Comparison of ENCODE assay signal across 12 mouse cellular contexts in the genomic region with DNA sequence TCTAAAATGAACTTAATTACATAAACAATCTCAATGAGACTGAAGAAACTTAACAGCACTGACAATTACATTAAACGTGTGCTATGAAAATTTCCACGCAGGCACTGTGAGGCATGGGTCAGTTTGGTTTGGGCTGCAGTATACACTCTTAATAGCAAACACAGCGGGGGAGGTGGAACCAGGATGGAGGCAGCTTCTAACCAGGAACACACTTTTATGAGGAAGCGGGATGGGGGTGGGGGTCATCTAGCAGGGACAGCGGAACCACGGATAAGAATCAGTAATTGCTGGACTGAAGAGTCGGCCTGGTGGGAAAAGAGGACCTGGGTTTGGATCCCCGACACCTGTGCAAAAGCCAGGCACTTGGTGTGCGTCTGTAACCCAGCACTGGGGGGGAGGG.
"Had no signal": no experiment of that assay in that cellular context is flagged by ENCODE, and none has a peak within 500 bp of the region (broad histone marks: within the 10 kb centered on the region; RNA-seq: fewer than 3 reads in every experiment).

No protein-coding gene starts in this region.

- H3K4me3 ChIP-seq: liver, embryonic 13.5 days; midbrain, embryonic 12.5 days; midbrain, embryonic 15.5 days; neural tube, embryonic 12.5 days; neural tube, embryonic 15.5 days had no signal

- H3K4me1 ChIP-seq: midbrain, embryonic 12.5 days; midbrain, embryonic 15.5 days; neural tube, embryonic 12.5 days had no signal

- H3K36me3 ChIP-seq: liver, embryonic 13.5 days; midbrain, embryonic 12.5 days; midbrain, embryonic 15.5 days; neural tube, embryonic 12.5 days; neural tube, embryonic 15.5 days had no signal

- H3K9me3 ChIP-seq: liver, embryonic 13.5 days; midbrain, embryonic 12.5 days; midbrain, embryonic 15.5 days; neural tube, embryonic 12.5 days; neural tube, embryonic 15.5 days had no signal

- H3K9ac ChIP-seq: liver, embryonic 13.5 days; midbrain, embryonic 12.5 days; midbrain, embryonic 15.5 days; neural tube, embryonic 12.5 days; neural tube, embryonic 15.5 days had no signal

- H3K4me2 ChIP-seq: liver, embryonic 13.5 days; midbrain, embryonic 12.5 days; midbrain, embryonic 15.5 days; neural tube, embryonic 12.5 days; neural tube, embryonic 15.5 days had no signal

- ATAC-seq: midbrain, embryonic 15.5 days had no signal

- H3K27ac ChIP-seq: liver, embryonic 13.5 days; macrophage; midbrain, embryonic 12.5 days; midbrain, embryonic 15.5 days; neural tube, embryonic 12.5 days; neural tube, embryonic 15.5 days had no signal

- DNase-seq: liver, embryonic 13.5 days; lung, adult 2 months; right cerebral cortex, adult 18-20 months; right cerebral cortex, postnatal 14 days; right cerebral cortex, postnatal 4 days; thymus, adult 18-20 months; thymus, postnatal 36 days had no signal

- H3K27me3 ChIP-seq: liver, embryonic 13.5 days; midbrain, embryonic 12.5 days; midbrain, embryonic 15.5 days; neural tube, embryonic 12.5 days; neural tube, embryonic 15.5 days had no signal
